Mouse (Mus musculus) E14TG2a.4 (cell line): ENCODE measurements at regions not wholly inside any gene's neighbourhood (a gene's known extent, or its start where the extent isn't known, plus 50 kb on each side); places are given as distances from the start of the nearest gene placed in this dataset.

Experiments used
- CTCF ChIP-seq: conservative IDR thresholded peaks from 2 replicates; pipeline ENCODE4 v1.5.1; 2014; ENCODE audit warnings: low read length
- NANOG ChIP-seq: IDR thresholded peaks from 2 replicates; pipeline ENCODE4 v1.6.1; 2014; ENCODE audit warnings: borderline replicate concordance, low read length, mixed read lengths
- POU5F1 ChIP-seq: IDR thresholded peaks from 2 replicates; pipeline ENCODE4 v1.6.1; 2014; ENCODE audit warnings: low read length, borderline replicate concordance

GRCm38 (mm10) chr14:55406146-55406545 is 72.4 kb upstream of the Dhrs4 start:
- no peak for TF ChIP-seq CTCF
- no peak for TF ChIP-seq NANOG
- TF ChIP-seq POU5F1, result no peak
